Mouse (Mus musculus) heart, embryonic 12.5 days (tissue): ENCODE data around the gene Flnc. TPM values are rescaled to one million over a fixed set of nuclear protein-coding genes. Genes with fewer than 3 reads are reported as not detected.
A peak's percentile ranks its signal among the peaks of the same experiment; 100 is the strongest.

Source experiments
- ATAC-seq: fragments of 200-750 bp; cut with Nextera tagmentation; 2 replicates; pipeline ENCODE4 v1.8.0; 2017; ENCODE audit warnings: moderate TSS enrichment, moderate library complexity; ENCODE audit not compliant: insufficient number of reproducible peaks, low FRiP score
- H3K27ac ChIP-seq: fragments of 300-500 bp; sonication (generic); 2 replicates; pipeline ENCODE4 v1.5.1; 2016; ENCODE audit warnings: mild to moderate bottlenecking, moderate library complexity; ENCODE audit not compliant: poor library complexity, severe bottlenecking
- H3K27me3 ChIP-seq: fragments of 300-500 bp; sonication (generic); replicated peaks from 2 replicates; pipeline ENCODE4 v1.6.1; 2016; ENCODE audit warnings: mild to moderate bottlenecking, moderate library complexity
- H3K36me3 ChIP-seq: fragments of 300-500 bp; sonication (generic); 2 replicates; pipeline ENCODE4 v1.6.1; 2016; ENCODE audit warnings: mild to moderate bottlenecking, moderate library complexity
- H3K4me1 ChIP-seq: fragments of 300-500 bp; sonication (generic); replicated peaks from 2 replicates; pipeline ENCODE4 v1.6.1; 2016; ENCODE audit warnings: mild to moderate bottlenecking
- H3K4me2 ChIP-seq: fragments of 300-500 bp; sonication (generic); 2 replicates; pipeline ENCODE4 v1.6.1; 2016; ENCODE audit warnings: mild to moderate bottlenecking, moderate library complexity
- H3K4me3 ChIP-seq: fragments of 300-500 bp; sonication (generic); 2 replicates; pipeline ENCODE4 v1.5.1; 2016; ENCODE audit warnings: mild to moderate bottlenecking
- H3K9ac ChIP-seq: fragments of 300-500 bp; sonication (generic); 2 replicates; pipeline ENCODE4 v1.6.1; 2016; ENCODE audit warnings: mild to moderate bottlenecking, moderate library complexity
- H3K9me3 ChIP-seq: fragments of 300-500 bp; sonication (generic); replicated peaks from 2 replicates; pipeline ENCODE4 v1.6.1; 2016; ENCODE audit warnings: mild to moderate bottlenecking, moderate library complexity
- WGBS: fragments of 180-500 bp; shearing (Covaris S2); methylation state at CpG from one replicate; pipeline ENCODE4 v1.1.7; 2016; 5-methylcytosine and 5-hydroxymethylcytosine counted together
- polyA plus RNA-seq: library from polyadenylated mRNA; unstranded; fragments of >200 nt; fragmentation: Nextera tagmentation; extraction: Ambion mirVana; gene quantifications from 2 replicates; pipeline ENCODE4 v1.2.1, GENCODE M21; 2016

Gene Flnc
- polyA plus RNA-seq, 1 experiment from 2014 or later = 90.7 TPM

- ATAC-seq = no peak
- WGBS = 28% methylated on average over 2 of the region's 2 CpGs
These were observed 52.9 kb downstream of the Flnc start for GRCm38 (mm10) chr6:29485951-29486350.

GRCm38 (mm10) chr6:29494101-29494500, 61.0 kb downstream of the Flnc start:
- ATAC-seq = no peak
- H3K4me1 ChIP-seq = peaks cover 6% of the 10 kb centered on the region; the same call in 1 of the 2 replicates
- H3K27ac ChIP-seq = no peak overlapping the region
- peaks cover 59% of the 10 kb centered on the region for H3K27me3 ChIP-seq
- no peak overlapping the region for H3K4me2 ChIP-seq
- H3K9ac ChIP-seq = no peak overlapping the region
- H3K36me3 ChIP-seq = peaks cover 19% of the 10 kb centered on the region; the same call in 1 of the 2 replicates
- H3K4me3 ChIP-seq = no peak overlapping the region
- 74% methylated on average over 4 of the region's 4 CpGs for WGBS
- H3K9me3 ChIP-seq = no peaks in the 10 kb centered on the region

More at GRCm38 (mm10) chr6:29485951-29486350, 52.9 kb downstream of the Flnc start:
- H3K4me2 ChIP-seq = no peak overlapping the region
- H3K27me3 ChIP-seq = peaks cover 22% of the 10 kb centered on the region
- no peak overlapping the region for H3K9ac ChIP-seq
- H3K27ac ChIP-seq = no peak overlapping the region
- H3K36me3 ChIP-seq = peaks cover 7% of the 10 kb centered on the region; the same call in 1 of the 2 replicates
- no peak overlapping the region for H3K4me3 ChIP-seq
- no peaks in the 10 kb centered on the region for H3K9me3 ChIP-seq
- H3K4me1 ChIP-seq = peaks cover 7% of the 10 kb centered on the region; the same call in 1 of the 2 replicates

GRCm38 (mm10) chr6:29496270-29496669, 63.2 kb downstream of the Flnc start:
- H3K27me3 ChIP-seq = peaks cover 50% of the 10 kb centered on the region
- H3K4me1 ChIP-seq = peaks cover 6% of the 10 kb centered on the region; the same call in 1 of the 2 replicates
- H3K9me3 ChIP-seq = no peaks in the 10 kb centered on the region
- H3K9ac ChIP-seq = no peak overlapping the region; the same call in 1 of the 2 replicates
- 0 out of 2 replicates have a peak overlapping the region, but pooled peaks have one; percentile 17 for H3K4me3 ChIP-seq
- H3K27ac ChIP-seq = no peak overlapping the region
- peak overlapping the region; percentile 36 for H3K4me2 ChIP-seq
- peaks cover 14% of the 10 kb centered on the region; the same call in 1 of the 2 replicates for H3K36me3 ChIP-seq
- WGBS = 25% methylated on average over 25 of the region's 25 CpGs
- ATAC-seq = no peak; the same call in 1 of the 2 replicates

- Histone ChIP-seq H3K4me1 (peaks cover 6% of the 10 kb centered on the region; the same call in 1 of the 2 replicates), H3K27me3 (peaks cover 39% of the 10 kb centered on the region), H3K4me3 (no peak overlapping the region), H3K9ac (no peak overlapping the region), H3K27ac (no peak overlapping the region), H3K36me3 (peaks cover 7% of the 10 kb centered on the region; the same call in 1 of the 2 replicates), H3K9me3 (no peaks in the 10 kb centered on the region), H3K4me2 (no peak overlapping the region)
- ATAC-seq = no peak
- WGBS = 59% methylated on average over 2 of the region's 2 CpGs
These were observed 64.7 kb downstream of the Flnc start for GRCm38 (mm10) chr6:29497791-29498190.

GRCm38 (mm10) chr6:29500177-29500576, 67.1 kb downstream of the Flnc start:
- H3K4me3 ChIP-seq = no peak overlapping the region
- H3K4me1 ChIP-seq = peaks cover 6% of the 10 kb centered on the region; the same call in 1 of the 2 replicates
- H3K4me2 ChIP-seq = no peak overlapping the region
- peaks cover 35% of the 10 kb centered on the region for H3K27me3 ChIP-seq
- no peak overlapping the region for H3K9ac ChIP-seq
- H3K36me3 ChIP-seq = peaks cover 7% of the 10 kb centered on the region; the same call in 1 of the 2 replicates
- no peaks in the 10 kb centered on the region for H3K9me3 ChIP-seq
- WGBS = 79% methylated on average over 7 of the region's 7 CpGs
- ATAC-seq = no peak
- H3K27ac ChIP-seq = no peak overlapping the region

- peaks cover 3% of the 10 kb centered on the region; the same call in 1 of the 2 replicates for H3K4me1 ChIP-seq
- 78% methylated on average over 6 of the region's 6 CpGs for WGBS
- ATAC-seq = no peak
These were observed 67.8 kb downstream of the Flnc start for GRCm38 (mm10) chr6:29500810-29501209.

GRCm38 (mm10) chr6:29501599-29501998, 68.5 kb downstream of the Flnc start:
- no peak overlapping the region for H3K4me3 ChIP-seq
- 79% methylated on average over 1 of the region's 1 CpGs for WGBS
- H3K27ac ChIP-seq = no peak overlapping the region

More at GRCm38 (mm10) chr6:29500810-29501209, 67.8 kb downstream of the Flnc start:
- Histone ChIP-seq H3K9me3 (no peaks in the 10 kb centered on the region), H3K27me3 (peaks cover 30% of the 10 kb centered on the region), H3K4me2 (no peak overlapping the region), H3K4me3 (no peak overlapping the region), H3K9ac (no peak overlapping the region), H3K36me3 (peaks cover 7% of the 10 kb centered on the region; the same call in 1 of the 2 replicates), H3K27ac (no peak overlapping the region)

GRCm38 (mm10) chr6:29505493-29505892, 72.4 kb downstream of the Flnc start:
- H3K4me3 ChIP-seq = no peak overlapping the region
- no peak overlapping the region for H3K4me2 ChIP-seq
- WGBS = 87% methylated on average over 5 of the region's 5 CpGs
- no peaks in the 10 kb centered on the region for H3K9me3 ChIP-seq
- no peak overlapping the region for H3K9ac ChIP-seq
- peaks cover 25% of the 10 kb centered on the region for H3K4me1 ChIP-seq
- H3K36me3 ChIP-seq = no peaks in the 10 kb centered on the region; the same call in 1 of the 2 replicates
- no peak for ATAC-seq
- H3K27ac ChIP-seq = no peak overlapping the region
- H3K27me3 ChIP-seq = 0 out of 2 replicates have a peak, but pooled peaks cover 3% of the 10 kb centered on the region

More at GRCm38 (mm10) chr6:29501599-29501998, 68.5 kb downstream of the Flnc start:
- Histone ChIP-seq H3K9ac (no peak overlapping the region), H3K4me2 (no peak overlapping the region), H3K9me3 (no peaks in the 10 kb centered on the region), H3K27me3 (peaks cover 25% of the 10 kb centered on the region), H3K4me1 (peaks cover 7% of the 10 kb centered on the region), H3K36me3 (peaks cover 7% of the 10 kb centered on the region; the same call in 1 of the 2 replicates)
- ATAC-seq = 0 out of 2 replicates have a peak, but pooled peaks have one; percentile 34

GRCm38 (mm10) chr6:29506834-29507233, 73.8 kb downstream of the Flnc start:
- Histone ChIP-seq H3K36me3 (no peaks in the 10 kb centered on the region; the same call in 1 of the 2 replicates), H3K4me1 (peaks cover 25% of the 10 kb centered on the region), H3K4me2 (peak overlapping the region; percentile 71), H3K9ac (peak overlapping the region; percentile 68), H3K9me3 (no peaks in the 10 kb centered on the region), H3K27ac (no peak overlapping the region), H3K27me3 (0 out of 2 replicates have a peak, but pooled peaks cover 3% of the 10 kb centered on the region), H3K4me3 (peak overlapping the region; percentile 58)
- ATAC-seq = 0 out of 2 replicates have a peak, but pooled peaks have one; percentile 1
- WGBS = 18% methylated on average over 8 of the region's 8 CpGs

- peaks cover 26% of the 10 kb centered on the region for H3K4me1 ChIP-seq
- H3K27ac ChIP-seq = no peak within 1 kb of the TSS
- no peaks in the 10 kb centered on the region for H3K9me3 ChIP-seq
- peak within 1 kb of the TSS; percentile 68 for H3K9ac ChIP-seq
- ATAC-seq = peak; percentile 58; the same call in 1 of the 2 replicates
- no peaks in the 10 kb centered on the region; the same call in 1 of the 2 replicates for H3K36me3 ChIP-seq
- H3K4me2 ChIP-seq = peak within 1 kb of the TSS; percentile 71
- peak within 1 kb of the TSS; percentile 58 for H3K4me3 ChIP-seq
- under 1% methylated on average over 44 of the region's 47 CpGs for WGBS
- H3K27me3 ChIP-seq = 0 out of 2 replicates have a peak, but pooled peaks cover 3% of the 10 kb centered on the region
These were observed 74.6 kb downstream of the Flnc start, which contains the start of gene Kcp for GRCm38 (mm10) chr6:29507447-29508309. Gene Kcp (minus strand): TSS chr6:29507952.

- Histone ChIP-seq H3K9me3 (no peaks in the 10 kb centered on the region), H3K4me3 (no peak overlapping the region), H3K4me2 (no peak overlapping the region), H3K27ac (no peak overlapping the region), H3K4me1 (peaks cover 39% of the 10 kb centered on the region), H3K36me3 (no peaks in the 10 kb centered on the region), H3K9ac (no peak overlapping the region), H3K27me3 (0 out of 2 replicates have a peak, but pooled peaks cover 3% of the 10 kb centered on the region)
- 0 out of 2 replicates have a peak, but pooled peaks have one; percentile 22 for ATAC-seq
- WGBS = 41% methylated on average over 2 of the region's 2 CpGs
These were observed 76.0 kb downstream of the Flnc start for GRCm38 (mm10) chr6:29509086-29509485.
